Mouse (Mus musculus) layer of hippocampus, adult 9-11 months (tissue): Measurements from ENCODE around the gene Prdm16.

Source experiments
- DNase-seq: peaks from one replicate; pipeline ENCODE4 v3.0.0; 2022

Prdm16 gene

GRCm38 (mm10) chr4:154312935-154313621, 323.6 kb downstream of the Prdm16 start:
- peak; percentile 73 for DNase-seq

- DNase-seq = no peak
Measured at GRCm38 (mm10) chr4:154312143-154312812, 324.4 kb downstream of the Prdm16 start.

GRCm38 (mm10) chr4:154310576-154311262, 326.0 kb downstream of the Prdm16 start:
- DNase-seq = no peak

- DNase-seq = no peak
Measured at GRCm38 (mm10) chr4:154309131-154309530, 327.5 kb downstream of the Prdm16 start.

- DNase-seq = no peak
Measured at GRCm38 (mm10) chr4:154301466-154301881, 335.2 kb downstream of the Prdm16 start, which contains the start of gene Arhgef16. Gene Arhgef16, minus strand, starts transcription at chr4:154301676.

GRCm38 (mm10) chr4:154299541-154300271, 337.0 kb downstream of the Prdm16 start:
- no peak for DNase-seq

GRCm38 (mm10) chr4:154297761-154298160, 338.9 kb downstream of the Prdm16 start:
- DNase-seq = no peak

GRCm38 (mm10) chr4:154294262-154294731, 342.4 kb downstream of the Prdm16 start:
- no peak for DNase-seq

- no peak for DNase-seq
Measured at GRCm38 (mm10) chr4:154293735-154294201, 342.9 kb downstream of the Prdm16 start.

- DNase-seq = no peak
Measured at GRCm38 (mm10) chr4:154283671-154284070, 353.0 kb downstream of the Prdm16 start.

- DNase-seq = no peak
Measured at GRCm38 (mm10) chr4:154279481-154279880, 357.2 kb downstream of the Prdm16 start.

GRCm38 (mm10) chr4:154273000-154273399, 363.7 kb downstream of the Prdm16 start:
- peak; percentile 47 for DNase-seq

- DNase-seq = no peak
Measured at GRCm38 (mm10) chr4:154269520-154269919, 367.2 kb downstream of the Prdm16 start.

GRCm38 (mm10) chr4:154267511-154267910, 369.2 kb downstream of the Prdm16 start:
- no peak for DNase-seq
